Mouse (Mus musculus) CH12.LX (cell line): ENCODE measurements around the gene Utp11. TPM values are rescaled to one million over a fixed set of nuclear protein-coding genes. Genes with fewer than 3 reads are reported as not detected.

Experiments
- DNase-seq: peaks from one replicate; pipeline ENCODE4 v3.0.0-alpha.2; 2013; ENCODE audit errors: extremely low read depth
- H3K27ac ChIP-seq: 2 replicates; pipeline ENCODE4 v1.5.1; 2012; ENCODE audit warnings: low read depth, mild to moderate bottlenecking, control low read depth, moderate library complexity; ENCODE audit not compliant: insufficient read depth
- H3K27me3 ChIP-seq: replicated peaks from 2 replicates; pipeline ENCODE3; 2012; ENCODE audit warnings: inconsistent platforms
- H3K36me3 ChIP-seq, 2 experiments: replicated peaks in 1 of 2; 2 replicates each; pipeline versions ENCODE3 to v1.6.1; 2012; ENCODE audit warnings: inconsistent platforms in 1 of 2, low read length in 1 of 2, mild to moderate bottlenecking in 1 of 2, mixed read lengths in 1 of 2, moderate library complexity in 1 of 2; ENCODE audit not compliant: control insufficient read depth in 1 of 2, insufficient read depth in 1 of 2
- H3K4me1 ChIP-seq, 2 experiments: 2 replicates each; pipeline ENCODE4 v1.6.1; 2012; ENCODE audit warnings: inconsistent platforms in 1 of 2, moderate library complexity in 1 of 2; ENCODE audit not compliant: insufficient read depth in 2 of 2, control insufficient read depth in 1 of 2
- H3K4me2 ChIP-seq: 2 replicates; pipeline ENCODE4 v1.6.1; 2012; ENCODE audit warnings: low read depth, mild to moderate bottlenecking, control low read depth; ENCODE audit not compliant: poor library complexity, insufficient read depth, severe bottlenecking
- H3K4me3 ChIP-seq, 3 experiments: fragments of 150-350 bp in 1 of 3; sonication (generic) in 1 of 3; replicated peaks in 1 of 3; 2 replicates each; pipeline versions ENCODE3 to v1.5.1; 2011 to 2012; ENCODE audit warnings: low read depth in 2 of 3, low read length in 2 of 3, mild to moderate bottlenecking in 2 of 3, moderate library complexity in 2 of 3, control low read depth in 1 of 3, improper control_type of control experiment in 1 of 3, inconsistent platforms in 1 of 3, mixed read lengths in 1 of 3; ENCODE audit not compliant: poor library complexity in 1 of 3
- H3K79me2 ChIP-seq: replicated peaks from 2 replicates; pipeline ENCODE4 v1.6.1; 2012; ENCODE audit warnings: mild to moderate bottlenecking, moderate library complexity; ENCODE audit not compliant: control insufficient read depth, poor library complexity, insufficient read depth, severe bottlenecking; ENCODE audit errors: extremely low read depth
- H3K9ac ChIP-seq: 2 replicates; pipeline ENCODE4 v1.6.1; 2012; ENCODE audit warnings: low read depth, mild to moderate bottlenecking, control low read depth, moderate library complexity; ENCODE audit not compliant: insufficient read depth
- H3K9me3 ChIP-seq: replicated peaks from 2 replicates; pipeline ENCODE3; 2012; ENCODE audit warnings: low read length, inconsistent platforms, mixed read lengths
- BHLHE40 ChIP-seq: IDR thresholded peaks from 2 replicates; pipeline ENCODE4 v1.6.1; 2011; ENCODE audit warnings: mild to moderate bottlenecking, low read depth, low read length, improper control_type of control experiment
- CHD1 ChIP-seq: IDR thresholded peaks from 2 replicates; pipeline ENCODE4 v1.6.1; 2012; ENCODE audit warnings: low read depth, low read length, improper control_type of control experiment, inconsistent platforms
- CHD2 ChIP-seq: IDR thresholded peaks from 2 replicates; pipeline ENCODE4 v1.6.1; 2011; ENCODE audit warnings: low read length, improper control_type of control experiment
- CTCF ChIP-seq, 2 experiments: IDR thresholded peaks in 1 of 2; conservative IDR thresholded peaks in 1 of 2; 2 replicates each; pipeline ENCODE4 v1.5.1; 2011 to 2012; ENCODE audit warnings: low read depth in 2 of 2, low read length in 2 of 2, improper control_type of control experiment in 1 of 2, inconsistent platforms in 1 of 2, mild to moderate bottlenecking in 1 of 2, moderate library complexity in 1 of 2
- E2F4 ChIP-seq: IDR thresholded peaks from 2 replicates; pipeline ENCODE4 v1.6.1; 2011; ENCODE audit warnings: low read depth, low read length, improper control_type of control experiment; ENCODE audit not compliant: insufficient replicate concordance
- ELF1 ChIP-seq: IDR thresholded peaks from 2 replicates; pipeline ENCODE4 v1.6.1; 2014; ENCODE audit warnings: low read depth, mild to moderate bottlenecking, inconsistent platforms, low read length, improper control_type of control experiment
- EP300 ChIP-seq: IDR thresholded peaks from 2 replicates; pipeline ENCODE4 v1.6.1; 2011; ENCODE audit warnings: low read length, improper control_type of control experiment
- ETS1 ChIP-seq: conservative IDR thresholded peaks from 2 replicates; pipeline ENCODE4 v1.6.1; 2012; ENCODE audit warnings: low read depth, mild to moderate bottlenecking, inconsistent platforms, low read length, improper control_type of control experiment, moderate library complexity
- GABPA ChIP-seq: IDR thresholded peaks from 2 replicates; pipeline ENCODE4 v1.6.1; 2012; ENCODE audit warnings: low read depth, low read length, improper control_type of control experiment, inconsistent platforms; ENCODE audit not compliant: insufficient replicate concordance
- HCFC1 ChIP-seq: IDR thresholded peaks from 2 replicates; pipeline ENCODE4 v1.6.1; 2012; ENCODE audit warnings: low read depth, mild to moderate bottlenecking, inconsistent platforms, low read length, improper control_type of control experiment
- IRF4 ChIP-seq: IDR thresholded peaks from 2 replicates; pipeline ENCODE4 v1.6.1; 2014; ENCODE audit warnings: low read depth, mild to moderate bottlenecking, inconsistent platforms, low read length, improper control_type of control experiment
- JUN ChIP-seq: IDR thresholded peaks from 2 replicates; pipeline ENCODE4 v1.6.1; 2011; ENCODE audit warnings: low read depth, mild to moderate bottlenecking, low read length, improper control_type of control experiment, moderate library complexity; ENCODE audit not compliant: insufficient read depth
- JUND ChIP-seq: conservative IDR thresholded peaks from 2 replicates; pipeline ENCODE4 v1.6.1; 2011; ENCODE audit warnings: low read depth, low read length, improper control_type of control experiment
- KAT2A ChIP-seq: IDR thresholded peaks from 2 replicates; pipeline ENCODE4 v1.6.1; 2012; ENCODE audit warnings: low read length, improper control_type of control experiment, inconsistent platforms; ENCODE audit not compliant: insufficient replicate concordance
- MAFK ChIP-seq: IDR thresholded peaks from 2 replicates; pipeline ENCODE4 v1.6.1; 2011; ENCODE audit warnings: low read length, improper control_type of control experiment; ENCODE audit not compliant: insufficient replicate concordance
- MAX ChIP-seq: IDR thresholded peaks from 2 replicates; pipeline ENCODE4 v1.6.1; 2011; ENCODE audit warnings: low read length, improper control_type of control experiment
- MAZ ChIP-seq: IDR thresholded peaks from 2 replicates; pipeline ENCODE4 v1.6.1; 2012; ENCODE audit warnings: low read depth, mild to moderate bottlenecking, inconsistent platforms, low read length, improper control_type of control experiment, moderate library complexity
- MEF2A ChIP-seq: IDR thresholded peaks from 2 replicates; pipeline ENCODE4 v1.6.1; 2014; ENCODE audit warnings: low read depth, mild to moderate bottlenecking, inconsistent platforms, low read length, improper control_type of control experiment, borderline replicate concordance
- MXI1 ChIP-seq: IDR thresholded peaks from 2 replicates; pipeline ENCODE4 v1.6.1; 2011; ENCODE audit warnings: mild to moderate bottlenecking, low read depth, low read length, improper control_type of control experiment
- MYC ChIP-seq: IDR thresholded peaks from 2 replicates; pipeline ENCODE4 v1.6.1; 2011; ENCODE audit warnings: low read depth, mild to moderate bottlenecking, improper control_type of control experiment, low read length
- NELFE ChIP-seq: IDR thresholded peaks from 2 replicates; pipeline ENCODE4 v1.6.1; 2011; ENCODE audit warnings: low read depth, low read length, improper control_type of control experiment
- NRF1 ChIP-seq: IDR thresholded peaks from 2 replicates; pipeline ENCODE4 v1.6.1; 2014; ENCODE audit warnings: low read depth, mild to moderate bottlenecking, inconsistent platforms, low read length, improper control_type of control experiment, moderate library complexity
- PAX5 ChIP-seq: IDR thresholded peaks from 2 replicates; pipeline ENCODE4 v1.6.1; 2012; ENCODE audit warnings: low read length, inconsistent platforms, mixed read lengths
- POLR2A ChIP-seq: IDR thresholded peaks from 2 replicates; pipeline ENCODE4 v1.6.1; 2011; ENCODE audit warnings: low read depth, mild to moderate bottlenecking, improper control_type of control experiment, low read length
- POLR2AphosphoS2 ChIP-seq: IDR thresholded peaks from 2 replicates; pipeline ENCODE4 v1.6.1; 2011; ENCODE audit warnings: low read depth, low read length, improper control_type of control experiment
- RAD21 ChIP-seq: IDR thresholded peaks from 2 replicates; pipeline ENCODE4 v1.6.1; 2011; ENCODE audit warnings: low read depth, mild to moderate bottlenecking, low read length, improper control_type of control experiment, moderate library complexity
- RCOR1 ChIP-seq: conservative IDR thresholded peaks from 2 replicates; pipeline ENCODE4 v1.6.1; 2012; ENCODE audit warnings: low read depth, mild to moderate bottlenecking, inconsistent platforms, low read length, improper control_type of control experiment
- SIN3A ChIP-seq: IDR thresholded peaks from 2 replicates; pipeline ENCODE4 v1.6.1; 2012; ENCODE audit warnings: low read length, improper control_type of control experiment, inconsistent platforms
- SMC3 ChIP-seq: IDR thresholded peaks from 2 replicates; pipeline ENCODE4 v1.6.1; 2011; ENCODE audit warnings: low read depth, low read length, improper control_type of control experiment
- TBP ChIP-seq: conservative IDR thresholded peaks from 2 replicates; pipeline ENCODE4 v1.6.1; 2011; ENCODE audit warnings: low read depth, low read length, improper control_type of control experiment
- TCF12 ChIP-seq: IDR thresholded peaks from 2 replicates; pipeline ENCODE4 v1.6.1; 2014; ENCODE audit warnings: low read depth, mild to moderate bottlenecking, inconsistent platforms, low read length, improper control_type of control experiment
- UBTF ChIP-seq: IDR thresholded peaks from 2 replicates; pipeline ENCODE4 v1.6.1; 2012; ENCODE audit warnings: low read depth, mild to moderate bottlenecking, inconsistent platforms, low read length, improper control_type of control experiment, moderate library complexity
- USF1 ChIP-seq: IDR thresholded peaks from 2 replicates; pipeline ENCODE4 v1.6.1; 2014; ENCODE audit warnings: low read depth, mild to moderate bottlenecking, inconsistent platforms, low read length, improper control_type of control experiment
- USF2 ChIP-seq: conservative IDR thresholded peaks from 2 replicates; pipeline ENCODE4 v1.6.1; 2011; ENCODE audit warnings: low read depth, low read length, improper control_type of control experiment
- ZC3H11A ChIP-seq: IDR thresholded peaks from 2 replicates; pipeline ENCODE4 v1.6.1; 2012; ENCODE audit warnings: low read depth, mild to moderate bottlenecking, inconsistent platforms, low read length, improper control_type of control experiment
- ZKSCAN1 ChIP-seq: IDR thresholded peaks from 2 replicates; pipeline ENCODE4 v1.6.1; 2012; ENCODE audit warnings: low read depth, inconsistent platforms, low read length, improper control_type of control experiment, borderline replicate concordance
- ZMIZ1 ChIP-seq: IDR thresholded peaks from 2 replicates; pipeline ENCODE4 v1.6.1; 2012; ENCODE audit warnings: low read depth, mild to moderate bottlenecking, inconsistent platforms, low read length, improper control_type of control experiment
- ZNF384 ChIP-seq: IDR thresholded peaks from 2 replicates; pipeline ENCODE4 v1.6.1; 2012; ENCODE audit warnings: low read depth, low read length, improper control_type of control experiment, inconsistent platforms
- dilution Hi-C: fragments of 300-500 bp; cut with MboI; formaldehyde crosslinking; loops from 2 replicates; pipeline ENCODE4 v1.14.3; 2020; ENCODE audit warnings: low sequenced_read_pairs; ENCODE audit not compliant: extremely low pct_unique_long_range_greater_than_20kb, extremely low pct_ligation_motif_present
- in situ Hi-C: fragments of 300-500 bp; cut with MboI; formaldehyde crosslinking; loops from 3 replicates; pipeline ENCODE4 v1.14.3; 2019; ENCODE audit warnings: low sequenced_read_pairs, low pct_ligation_motif_present, low pct_unique_long_range_greater_than_20kb, mixed read lengths
- polyA plus RNA-seq: library from polyadenylated mRNA; unstranded; fragments of >175 nt; gene quantifications from 2 replicates; pipeline ENCODE4 v1.2.1, GENCODE M21; 2012; ENCODE audit warnings: low read depth; ENCODE audit not compliant: insufficient read length
- total RNA-seq, 2 experiments: library from RNA; depleted of rRNA; stranded (reverse); fragments of 300-350 nt in 1 of 2; fragments of >200 nt in 1 of 2; gene quantifications; 2 replicates each; pipeline ENCODE4 v1.2.3; 2012 to 2014

Gene Utp11
- total and polyA plus RNA-seq, 3 experiments = 52.7 to 102 (median 78.1) TPM

- Histone ChIP-seq H3K27ac (peak within 1 kb of the TSS; percentile 10), H3K9ac (peak within 1 kb of the TSS; percentile 93), H3K9me3 (no peaks in the 10 kb centered on the region), H3K36me3 (peaks cover 31 to 44% of the 10 kb centered on the region in 2 experiments)
- DNase-seq = peak; percentile 95
- TF ChIP-seq MYC (peak; percentile 79), IRF4 (peak; percentile 81), MAX (peak; percentile 88), SIN3A (peak; percentile 95), JUND (no peak), GABPA (peak; percentile 88), UBTF (peak; percentile 87), NELFE (peak; percentile 78), TCF12 (peak; percentile 93), PAX5 (no peak), USF2 (no peak), RAD21 (peak; percentile 43), BHLHE40 (no peak), ZC3H11A (no peak), POLR2AphosphoS2 (peak; percentile 68; the same call in 1 of the 2 replicates), E2F4 (peak; percentile 76; the same call in 1 of the 2 replicates), MAFK (no peak), ZMIZ1 (peak; percentile 71; the same call in 1 of the 2 replicates), SMC3 (peak; percentile 58), POLR2A (peak; percentile 79), CTCF (conservative IDR thresholded peaks at IDR 0.05 in 1 of 2, IDR thresholded peaks at IDR 0.05 in 1 of 2; ENCODE audit: low read depth in 2 of 2, low read length in 2 of 2) (peak in 1 of 2 experiments; percentile 92; a peak in 2 of 4 replicates), JUN (no peak), ETS1 (peak; percentile 33; the same call in 1 of the 2 replicates), NRF1 (peak; percentile 67), ZNF384 (no peak), HCFC1 (peak; percentile 97), MAZ (peak; percentile 66; the same call in 1 of the 2 replicates), RCOR1 (peak; percentile 65; the same call in 1 of the 2 replicates), EP300 (no peak), MXI1 (peak; percentile 87), MEF2A (peak; percentile 84), ELF1 (peak; percentile 88), ZKSCAN1 (no peak), CHD1 (no peak), KAT2A (peak; percentile 86; the same call in 1 of the 2 replicates), TBP (peak; percentile 63), CHD2 (no peak), USF1 (no peak)
- TF ChIP-seq, all 38 proteins: peak for 25
- peaks cover 11 to 36% of the 10 kb centered on the region in 2 experiments for H3K4me1 ChIP-seq
- H3K79me2 ChIP-seq = peaks cover 23% of the 10 kb centered on the region
- H3K27me3 ChIP-seq = no peaks in the 10 kb centered on the region
- peak within 1 kb of the TSS; percentile 94 to 98 (median 96) for H3K4me3 ChIP-seq
- H3K4me2 ChIP-seq = peak within 1 kb of the TSS; percentile 85
- in situ Hi-C loops (no loop called here), dilution Hi-C loops (no loop called here)
Measured at GRCm38 (mm10) chr4:124714545-124715481, 21.4 kb upstream of the Utp11 start, which contains the start of gene Sf3a3. Sf3a3 (plus strand) TSS chr4:124714776.
